Mouse (Mus musculus) lung, embryonic 14.5 days (tissue): ENCODE measurements around the gene Krtap24-1. TPM values are rescaled to one million over a fixed set of nuclear protein-coding genes. Genes with fewer than 3 reads are reported as not detected.

Experiments
- ATAC-seq: fragments of 200-750 bp; cut with Nextera tagmentation; 2 replicates; pipeline ENCODE4 v1.8.0; 2017; ENCODE audit warnings: mild to moderate bottlenecking, moderate TSS enrichment, moderate library complexity; ENCODE audit not compliant: insufficient read depth
- DNase-seq: peaks from one replicate; pipeline ENCODE4 v3.0.0-alpha.2; 2015
- H3K27ac ChIP-seq: fragments of 300-500 bp; sonication (generic); 2 replicates; pipeline ENCODE4 v1.5.1; 2014; ENCODE audit warnings: low read depth, mild to moderate bottlenecking, moderate library complexity
- H3K27me3 ChIP-seq: fragments of 300-500 bp; sonication (generic); 2 replicates; pipeline ENCODE4 v1.6.1; 2014; ENCODE audit warnings: low read length, control low read depth; ENCODE audit not compliant: insufficient read depth
- H3K36me3 ChIP-seq: fragments of 300-500 bp; sonication (generic); 2 replicates; pipeline ENCODE4 v1.6.1; 2014; ENCODE audit warnings: control low read depth; ENCODE audit not compliant: insufficient read depth
- H3K4me1 ChIP-seq: fragments of 300-500 bp; sonication (generic); 2 replicates; pipeline ENCODE4 v1.6.1; 2014; ENCODE audit warnings: antibody characterized with exemption, control low read depth; ENCODE audit not compliant: insufficient read depth
- H3K4me2 ChIP-seq: fragments of 300-500 bp; sonication (generic); 2 replicates; pipeline ENCODE4 v1.6.1; 2014; ENCODE audit warnings: mild to moderate bottlenecking
- H3K4me3 ChIP-seq: fragments of 300-500 bp; sonication (generic); 2 replicates; pipeline ENCODE4 v1.5.1; 2014; ENCODE audit warnings: low read depth, low read length
- H3K9ac ChIP-seq: fragments of 300-500 bp; sonication (generic); 2 replicates; pipeline ENCODE4 v1.6.1; 2014
- H3K9me3 ChIP-seq: fragments of 300-500 bp; sonication (generic); 2 replicates; pipeline ENCODE4 v1.6.1; 2016; ENCODE audit warnings: low read depth, low read length, control low read depth
- CTCF ChIP-seq: IDR thresholded peaks from 2 replicates; pipeline ENCODE4 v1.5.1; 2016; ENCODE audit warnings: antibody characterized with exemption, low read depth
- WGBS: fragments of 180-500 bp; shearing (Covaris S2); extraction: QIAGEN DNeasy Blood & Tissue Kit; methylation state at CpG from one replicate; pipeline ENCODE4 v1.1.7; 2014; 5-methylcytosine and 5-hydroxymethylcytosine counted together
- polyA plus RNA-seq: library from polyadenylated mRNA; unstranded; fragments of >200 nt; fragmentation: Nextera tagmentation; extraction: Ambion mirVana; gene quantifications from 2 replicates; pipeline ENCODE4 v1.2.1, GENCODE M21; 2014

Krtap24-1 gene
- not detected in 2 replicates for polyA plus RNA-seq

DNA sequence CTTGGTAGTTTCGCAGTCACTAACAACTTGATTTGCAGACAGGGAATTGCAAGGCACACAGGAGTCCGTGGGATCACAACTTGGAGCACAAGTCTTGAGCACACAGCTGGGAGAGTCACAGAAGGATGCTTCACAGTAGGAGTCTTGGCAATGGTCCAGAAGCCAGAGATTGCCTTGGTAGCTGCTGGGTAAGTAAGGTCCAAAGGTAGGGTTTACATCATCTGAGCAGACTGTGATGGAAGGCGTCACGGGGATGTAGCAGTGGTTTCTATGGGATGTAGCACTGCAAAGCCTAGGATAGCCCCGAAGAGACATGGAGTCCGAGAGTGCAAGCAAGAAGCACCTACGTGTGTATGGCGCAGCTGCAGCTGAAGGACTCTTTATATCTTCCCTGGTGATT lies at the start of gene Krtap24-1:
Gene Krtap24-1, minus strand, starts transcription at position 358 of the 400 bp plus-strand sequence.
- Histone ChIP-seq H3K4me2 (no peak within 1 kb of the TSS), H3K4me1 (no peaks in the 10 kb centered on the region), H3K36me3 (no peaks in the 10 kb centered on the region), H3K4me3 (no peak within 1 kb of the TSS), H3K27me3 (no peaks in the 10 kb centered on the region), H3K9me3 (no peaks in the 10 kb centered on the region), H3K27ac (no peak within 1 kb of the TSS), H3K9ac (no peak within 1 kb of the TSS)
- no peak for TF ChIP-seq CTCF
- WGBS: 88% methylated on average over 8 of the region's 8 CpGs
- ATAC-seq (no peak), DNase-seq (no peak)

DNA sequence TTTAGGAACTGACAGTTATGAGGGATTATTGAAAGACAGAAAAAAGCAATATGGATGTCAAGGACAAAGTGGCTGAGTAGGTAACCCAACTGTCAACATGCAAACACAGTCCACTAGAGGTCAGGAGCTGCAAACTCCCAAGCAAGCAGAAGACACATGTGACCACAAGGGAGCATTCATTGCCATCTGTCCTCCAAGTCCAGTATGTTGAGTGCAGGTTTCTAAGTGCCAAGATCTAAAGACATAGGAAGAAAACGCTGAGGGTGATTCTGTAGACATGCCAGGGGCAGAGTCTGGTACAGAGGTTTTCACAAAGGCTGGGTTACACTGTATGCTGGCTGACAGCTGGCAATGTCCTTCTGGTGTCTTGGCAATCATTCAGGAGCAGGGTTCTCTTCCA lies 45.3 kb upstream of the Krtap24-1 start:
- Histone ChIP-seq H3K4me1 (no peaks in the 10 kb centered on the region), H3K9me3 (no peaks in the 10 kb centered on the region), H3K4me2 (no peak overlapping the region), H3K9ac (no peak overlapping the region), H3K36me3 (no peaks in the 10 kb centered on the region), H3K4me3 (no peak overlapping the region), H3K27me3 (no peaks in the 10 kb centered on the region), H3K27ac (no peak overlapping the region)
- ATAC-seq (peak; percentile 38), DNase-seq (peak; percentile 20)
- peak; percentile 55 for TF ChIP-seq CTCF
- 67% methylated on average over 1 of the region's 1 CpGs for whole genome bisulfite sequencing

DNA sequence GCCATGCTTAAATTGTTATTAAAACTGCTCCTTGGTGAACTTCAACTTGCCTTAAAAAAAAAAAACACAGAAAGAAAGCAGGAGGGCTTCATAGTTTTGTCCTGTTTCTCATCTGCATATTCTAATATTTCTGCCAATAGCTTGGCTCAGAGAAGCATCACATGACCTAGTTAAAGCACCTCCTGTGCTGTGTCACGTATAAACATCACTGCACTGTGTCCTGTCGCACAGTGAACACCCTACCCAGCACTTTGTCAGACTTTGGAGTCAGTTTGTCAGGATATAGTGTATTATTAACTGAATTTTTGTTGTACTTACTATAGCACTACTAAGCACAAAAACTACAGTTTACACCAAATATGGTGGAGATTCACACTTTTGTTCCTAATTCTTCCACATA lies 39.9 kb upstream of the Krtap24-1 start:
- no peaks in the 10 kb centered on the region for H3K36me3 ChIP-seq
- no peak overlapping the region for H3K27ac ChIP-seq
- ATAC-seq (no peak), DNase-seq (no peak)
- no peaks in the 10 kb centered on the region for H3K9me3 ChIP-seq
- H3K4me1 ChIP-seq: no peaks in the 10 kb centered on the region
- H3K4me3 ChIP-seq: no peak overlapping the region
- H3K4me2 ChIP-seq: no peak overlapping the region
- H3K9ac ChIP-seq: no peak overlapping the region
- no peaks in the 10 kb centered on the region for H3K27me3 ChIP-seq
- no peak for TF ChIP-seq CTCF
- WGBS: 40% methylated on average over 2 of the region's 2 CpGs

DNA sequence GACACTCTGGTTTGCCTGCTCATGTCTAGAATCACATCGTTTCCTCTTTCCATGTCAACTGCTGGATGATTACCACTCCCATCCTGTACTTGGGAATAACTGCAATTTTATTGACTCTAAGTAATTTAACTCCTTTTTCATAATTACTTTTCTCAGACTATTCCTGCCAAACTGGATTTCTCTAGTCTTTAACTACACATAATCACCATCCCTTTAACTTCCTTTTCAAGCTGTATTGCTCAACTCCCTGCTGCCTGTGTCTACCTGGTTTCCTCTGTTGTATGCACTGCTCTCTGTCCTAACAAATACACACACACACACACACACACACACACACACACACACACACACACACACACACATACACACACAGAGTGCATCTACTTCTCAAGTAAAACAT lies 39.0 kb upstream of the Krtap24-1 start:
- Histone ChIP-seq H3K4me2 (no peak overlapping the region), H3K27ac (no peak overlapping the region), H3K9me3 (no peaks in the 10 kb centered on the region), H3K4me3 (no peak overlapping the region), H3K36me3 (no peaks in the 10 kb centered on the region), H3K9ac (no peak overlapping the region), H3K27me3 (no peaks in the 10 kb centered on the region), H3K4me1 (no peaks in the 10 kb centered on the region)
- no peak for TF ChIP-seq CTCF
- WGBS: 61% methylated on average over 1 of the region's 1 CpGs
- DNase-seq (no peak), ATAC-seq (no peak)

DNA sequence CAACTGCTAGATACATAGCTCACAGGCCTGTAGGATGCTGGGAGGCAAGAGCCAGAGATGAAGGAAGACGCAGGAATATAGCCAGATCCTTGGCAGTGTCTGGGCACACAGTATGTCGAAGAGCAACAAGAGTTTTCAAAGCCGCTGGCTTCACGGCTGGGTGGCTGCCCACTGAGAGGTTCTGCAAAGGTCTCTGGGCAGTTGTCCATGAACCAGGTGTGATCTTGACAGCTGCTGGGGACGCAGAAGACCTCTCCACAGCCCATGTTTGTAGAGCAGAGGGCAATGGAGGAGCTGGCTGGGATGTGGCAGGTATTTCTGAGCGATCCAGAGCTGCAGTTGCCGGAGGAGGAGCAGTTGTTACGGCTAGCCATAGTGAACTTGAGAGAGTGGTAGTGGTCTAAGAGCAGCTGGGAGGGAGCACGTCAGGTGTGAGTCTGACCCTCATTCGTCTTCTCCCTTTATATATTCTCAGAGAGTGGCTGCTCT lies 35.3 kb upstream of the Krtap24-1 start, which contains the start of gene Krtap26-1:
Gene Krtap26-1, minus strand, starts transcription at position 439 of the 489 bp plus-strand sequence.
- H3K9me3 ChIP-seq: no peaks in the 10 kb centered on the region
- no peaks in the 10 kb centered on the region for H3K27me3 ChIP-seq
- H3K4me3 ChIP-seq: no peak within 1 kb of the TSS
- 80% methylated on average over 10 of the region's 10 CpGs for WGBS
- DNase-seq: no peak
- H3K4me1 ChIP-seq: no peaks in the 10 kb centered on the region
- H3K27ac ChIP-seq: no peak within 1 kb of the TSS
- no peaks in the 10 kb centered on the region for H3K36me3 ChIP-seq
- no peak for TF ChIP-seq CTCF
- no peak within 1 kb of the TSS for H3K9ac ChIP-seq
- ATAC-seq: no peak
- H3K4me2 ChIP-seq: no peak within 1 kb of the TSS

DNA sequence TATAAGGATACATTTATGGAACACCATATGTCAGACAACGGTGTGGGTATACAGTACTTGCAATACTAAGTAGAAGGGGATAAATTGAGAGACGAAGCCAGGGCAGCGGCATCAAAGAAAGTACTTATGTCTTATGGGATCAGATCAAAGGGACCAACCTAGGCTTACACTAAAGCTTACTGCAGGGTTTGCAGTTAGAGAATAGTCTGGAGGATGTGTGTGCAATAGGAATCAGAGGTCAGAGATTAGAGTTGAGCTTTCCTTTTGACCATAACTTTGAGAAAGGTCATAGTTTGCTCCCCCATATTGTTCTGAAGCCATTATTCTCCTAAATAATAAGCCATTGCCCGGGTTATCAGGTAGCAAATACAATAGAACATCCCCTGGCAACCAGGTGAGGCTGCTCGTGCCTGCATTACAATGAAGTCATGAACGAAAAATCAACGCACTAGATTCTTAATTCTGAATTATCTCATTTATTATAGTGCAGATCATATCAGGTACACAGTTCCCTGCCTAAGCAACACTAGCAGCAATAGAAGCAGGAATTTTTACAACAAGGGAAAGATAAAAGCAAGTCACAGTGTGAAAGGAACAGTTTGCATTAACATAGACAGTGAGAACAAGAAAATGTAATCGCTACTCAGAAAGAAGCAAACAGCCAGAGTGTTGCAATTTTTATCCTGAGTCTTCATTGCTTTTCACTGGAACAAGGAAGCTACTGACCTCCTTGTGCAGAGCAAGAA lies 34.5 kb upstream of the Krtap24-1 start:
- no peak for TF ChIP-seq CTCF
- no peak overlapping the region for H3K9ac ChIP-seq
- no peak for ATAC-seq
- no peaks in the 10 kb centered on the region for H3K9me3 ChIP-seq
- no peaks in the 10 kb centered on the region for H3K36me3 ChIP-seq
- no peak overlapping the region for H3K4me3 ChIP-seq
- H3K27ac ChIP-seq: no peak overlapping the region
- H3K27me3 ChIP-seq: no peaks in the 10 kb centered on the region
- no peak for DNase-seq
- H3K4me1 ChIP-seq: no peaks in the 10 kb centered on the region
- 69% methylated on average over 8 of the region's 8 CpGs for whole genome bisulfite sequencing
- no peak overlapping the region for H3K4me2 ChIP-seq

DNA sequence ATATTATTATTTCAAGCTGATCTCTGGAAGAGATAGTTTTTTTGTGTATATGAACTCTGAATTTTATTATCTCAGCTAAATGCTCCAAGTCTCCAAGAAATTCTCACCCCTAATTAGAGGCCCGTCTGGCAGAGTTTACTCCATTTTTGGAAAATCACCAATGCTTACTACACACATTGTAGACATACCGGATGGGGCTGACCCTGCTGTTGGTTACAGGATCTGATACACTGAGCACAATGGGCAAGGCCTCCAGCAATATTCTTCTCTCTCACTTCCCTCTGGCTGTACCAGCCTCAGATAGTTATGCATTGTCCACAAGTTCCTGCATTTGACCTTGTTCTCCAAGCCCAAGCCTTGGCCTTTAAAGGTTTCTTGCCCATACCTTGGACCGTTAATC lies 28.0 kb upstream of the Krtap24-1 start:
- WGBS: 77% methylated on average over 3 of the region's 3 CpGs
- Histone ChIP-seq H3K27me3 (no peaks in the 10 kb centered on the region), H3K36me3 (no peaks in the 10 kb centered on the region), H3K4me3 (no peak overlapping the region), H3K4me1 (no peaks in the 10 kb centered on the region), H3K4me2 (no peak overlapping the region), H3K9me3 (no peaks in the 10 kb centered on the region), H3K27ac (no peak overlapping the region), H3K9ac (no peak overlapping the region)
- TF ChIP-seq CTCF: no peak
- DNase-seq (no peak), ATAC-seq (no peak)
